Mouse (Mus musculus): ENCODE results near the gene 5830473C10Rik. TPM values are rescaled to one million over a fixed set of nuclear protein-coding genes. Genes with fewer than 3 reads are reported as not detected.
"Not testable (repeated sequence)": the region's sequence is repeated elsewhere in the genome, so short reads cannot be mapped to it uniquely, and the experiment has no call there.

5830473C10Rik gene
- total RNA-seq, 2 experiments from 2014 or later = 0.16 TPM; not detected in 1

GRCm38 (mm10) chr5:90591936-90592335, 31.0 kb downstream of the 5830473C10Rik start:
- DNase-seq (ENCODE audit: low spot score in 2 of 2) = no peak

GRCm38 (mm10) chr5:90594945-90595344, 34.0 kb downstream of the 5830473C10Rik start:
- no peak for DNase-seq (ENCODE audit: low spot score in 2 of 2)

- no peak for DNase-seq (ENCODE audit: low spot score in 2 of 2)
Observed at GRCm38 (mm10) chr5:90596155-90596554, 35.2 kb downstream of the 5830473C10Rik start.

- DNase-seq (ENCODE audit: low spot score in 2 of 2) = peak in 1 of 2 experiments; percentile 50
Observed at GRCm38 (mm10) chr5:90601469-90601868, 40.6 kb downstream of the 5830473C10Rik start.

GRCm38 (mm10) chr5:90603407-90603923, 42.6 kb downstream of the 5830473C10Rik start:
- DNase-seq (ENCODE audit: low spot score in 2 of 2) = no peak

- DNase-seq (ENCODE audit: low spot score in 2 of 2) = no peak
Observed at GRCm38 (mm10) chr5:90608906-90609305, 48.0 kb downstream of the 5830473C10Rik start.

- no peak for DNase-seq (ENCODE audit: low spot score in 2 of 2)
Observed at GRCm38 (mm10) chr5:90611388-90611787, 50.5 kb downstream of the 5830473C10Rik start.

GRCm38 (mm10) chr5:90611996-90612611, 51.2 kb downstream of the 5830473C10Rik start:
- no peak for DNase-seq (ENCODE audit: low spot score in 2 of 2)

- DNase-seq (ENCODE audit: low spot score in 2 of 2) = not testable (repeated sequence)
Observed at GRCm38 (mm10) chr5:90612751-90613150, 51.8 kb downstream of the 5830473C10Rik start.

- DNase-seq (ENCODE audit: low spot score in 2 of 2) = no peak
Observed at GRCm38 (mm10) chr5:90617859-90618258, 57.0 kb downstream of the 5830473C10Rik start.

GRCm38 (mm10) chr5:90621316-90621715, 60.4 kb downstream of the 5830473C10Rik start:
- DNase-seq (ENCODE audit: low spot score in 2 of 2) = no peak

GRCm38 (mm10) chr5:90621726-90622125, 60.8 kb downstream of the 5830473C10Rik start:
- no peak for DNase-seq (ENCODE audit: low spot score in 2 of 2)

- DNase-seq (ENCODE audit: low spot score in 2 of 2) = no peak
Observed at GRCm38 (mm10) chr5:90623209-90623608, 62.3 kb downstream of the 5830473C10Rik start.

- no peak for DNase-seq (ENCODE audit: low spot score in 2 of 2)
Observed at GRCm38 (mm10) chr5:90624708-90625425, 64.0 kb downstream of the 5830473C10Rik start.

- DNase-seq (ENCODE audit: low spot score in 2 of 2) = no peak
Observed at GRCm38 (mm10) chr5:90627423-90627822, 66.5 kb downstream of the 5830473C10Rik start.

GRCm38 (mm10) chr5:90628011-90628410, 67.1 kb downstream of the 5830473C10Rik start:
- no peak for DNase-seq (ENCODE audit: low spot score in 2 of 2)

- no peak for DNase-seq (ENCODE audit: low spot score in 2 of 2)
Observed at GRCm38 (mm10) chr5:90628530-90628929, 67.6 kb downstream of the 5830473C10Rik start.

- DNase-seq (ENCODE audit: low spot score in 2 of 2) = no peak
Observed at GRCm38 (mm10) chr5:90634885-90635284, 74.0 kb downstream of the 5830473C10Rik start.

GRCm38 (mm10) chr5:90640286-90641217, 79.6 kb downstream of the 5830473C10Rik start, which contains the start of gene Rassf6:
Rassf6 (minus strand) TSS chr5:90640657.
- no peak for DNase-seq (ENCODE audit: low spot score in 2 of 2)

- DNase-seq (ENCODE audit: low spot score in 2 of 2) = no peak
Observed at GRCm38 (mm10) chr5:90641218-90641610, 80.3 kb downstream of the 5830473C10Rik start.

- no peak for DNase-seq (ENCODE audit: low spot score in 2 of 2)
Observed at GRCm38 (mm10) chr5:90645579-90645978, 84.7 kb downstream of the 5830473C10Rik start.

All from gastrocnemius, postnatal 4 days (tissue).